Mouse (Mus musculus) cerebellum, adult 2 months (tissue): ENCODE data around the gene Cnih3.

Source experiments
- CTCF ChIP-seq: fragments of 200-500 bp; IDR thresholded peaks from 2 replicates; pipeline ENCODE4 v1.5.1; 2011; ENCODE audit warnings: low read depth, mild to moderate bottlenecking, control low read depth, low read length, moderate library complexity, borderline replicate concordance; ENCODE audit not compliant: insufficient read depth
- POLR2A ChIP-seq: fragments of 200-500 bp; IDR thresholded peaks from 2 replicates; pipeline ENCODE4 v1.6.1; 2011; ENCODE audit warnings: low read length, control low read depth, borderline replicate concordance; ENCODE audit not compliant: insufficient read depth

DNA sequence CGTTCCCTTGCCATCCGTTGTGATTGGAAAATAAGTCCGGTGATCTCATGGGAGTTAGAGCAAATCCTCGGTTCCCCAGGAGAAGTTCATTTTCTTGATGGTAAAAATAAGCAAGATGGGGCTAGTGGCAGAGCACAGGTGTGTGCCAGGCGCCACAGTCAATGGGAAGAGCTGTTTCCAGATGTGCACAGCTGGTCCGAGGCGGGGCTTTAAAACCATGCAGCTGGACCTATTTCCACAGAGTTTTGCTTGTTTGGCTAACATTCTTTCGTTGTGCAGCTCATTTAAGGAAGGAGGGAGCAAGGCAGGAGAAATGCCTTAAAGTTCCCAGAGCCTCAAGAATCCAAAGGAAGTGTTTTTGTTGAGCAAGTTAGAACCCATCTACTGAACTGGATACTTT lies 109.1 kb downstream of the Cnih3 start:
- TF ChIP-seq CTCF (no peak), POLR2A (no peak)
